Mouse (Mus musculus): ENCODE measurements around the gene Tmie. TPM values are rescaled to one million over a fixed set of nuclear protein-coding genes. Genes with fewer than 3 reads are reported as not detected.
"Not testable (repeated sequence)": the region's sequence is repeated elsewhere in the genome, so short reads cannot be mapped to it uniquely, and the experiment has no call there.

The Tmie gene
- polyA plus RNA-seq, 1 experiment from 2014 or later: 0.30 TPM

GRCm38 (mm10) chr9:110834961-110835360, 45.0 kb downstream of the Tmie start:
- Histone ChIP-seq H3K27me3 (replicated peaks; ENCODE audit: control insufficient read depth, insufficient read depth, low read length) (no peaks in the 10 kb centered on the region), H3K36me3 (ENCODE audit: control insufficient read depth, insufficient read depth, low read length) (no peaks in the 10 kb centered on the region), H3K9me3 (replicated peaks; ENCODE audit: control insufficient read depth, low read length) (no peaks in the 10 kb centered on the region), H3K9ac (ENCODE audit: low read length) (no peak overlapping the region), H3K4me3 (ENCODE audit: low read depth, low read length) (no peak overlapping the region), H3K4me2 (ENCODE audit: low read length) (no peak overlapping the region), H3K27ac (ENCODE audit: low read depth, low read length) (no peak overlapping the region), H3K4me1 (ENCODE audit: control insufficient read depth, insufficient read depth, low read length) (no peaks in the 10 kb centered on the region)
- no peak for ATAC-seq
- WGBS: 40% methylated on average over 10 of the region's 10 CpGs
- no peak for DNase-seq (ENCODE audit: low spot score)

- Histone ChIP-seq H3K4me2 (ENCODE audit: low read length) (no peak within 1 kb of the TSS), H3K4me1 (ENCODE audit: control insufficient read depth, insufficient read depth, low read length) (no peaks in the 10 kb centered on the region), H3K27me3 (replicated peaks; ENCODE audit: control insufficient read depth, insufficient read depth, low read length) (no peaks in the 10 kb centered on the region), H3K4me3 (ENCODE audit: low read depth, low read length) (no peak within 1 kb of the TSS), H3K9me3 (replicated peaks; ENCODE audit: control insufficient read depth, low read length) (no peaks in the 10 kb centered on the region), H3K27ac (ENCODE audit: low read depth, low read length) (no peak within 1 kb of the TSS), H3K9ac (ENCODE audit: low read length) (no peak within 1 kb of the TSS), H3K36me3 (ENCODE audit: control insufficient read depth, insufficient read depth, low read length) (no peaks in the 10 kb centered on the region)
- DNase-seq (ENCODE audit: low spot score) (no peak), ATAC-seq (no peak)
- WGBS: 83% methylated on average over 19 of the region's 19 CpGs
These were observed 45.5 kb downstream of the Tmie start, which contains the start of gene Prss45 for GRCm38 (mm10) chr9:110834411-110834810. Gene Prss45 (plus strand): TSS chr9:110834588.

- Histone ChIP-seq H3K27me3 (replicated peaks; ENCODE audit: control insufficient read depth, insufficient read depth, low read length) (no peaks in the 10 kb centered on the region), H3K9ac (ENCODE audit: low read length) (no peak overlapping the region), H3K4me2 (ENCODE audit: low read length) (no peak overlapping the region), H3K27ac (ENCODE audit: low read depth, low read length) (no peak overlapping the region), H3K9me3 (replicated peaks; ENCODE audit: control insufficient read depth, low read length) (no peaks in the 10 kb centered on the region), H3K4me3 (ENCODE audit: low read depth, low read length) (no peak overlapping the region), H3K4me1 (ENCODE audit: control insufficient read depth, insufficient read depth, low read length) (no peaks in the 10 kb centered on the region), H3K36me3 (ENCODE audit: control insufficient read depth, insufficient read depth, low read length) (no peaks in the 10 kb centered on the region)
- DNase-seq (ENCODE audit: low spot score) (peak; percentile 8), ATAC-seq (no peak)
- 69% methylated on average over 5 of the region's 5 CpGs for WGBS
These were observed 46.9 kb downstream of the Tmie start for GRCm38 (mm10) chr9:110833021-110833420.

GRCm38 (mm10) chr9:110826390-110826789, 53.5 kb downstream of the Tmie start, which contains the start of gene Prss43:
Gene Prss43 (plus strand): TSS chr9:110826690.
- no peak within 1 kb of the TSS for H3K4me2 ChIP-seq (ENCODE audit: low read length)
- 84% methylated on average over 3 of the region's 3 CpGs for WGBS
- no peaks in the 10 kb centered on the region for H3K36me3 ChIP-seq (ENCODE audit: control insufficient read depth, insufficient read depth, low read length)

GRCm38 (mm10) chr9:110825832-110826231, 54.1 kb downstream of the Tmie start:
- H3K36me3 ChIP-seq (ENCODE audit: control insufficient read depth, insufficient read depth, low read length): no peaks in the 10 kb centered on the region
- no peaks in the 10 kb centered on the region for H3K9me3 ChIP-seq (replicated peaks; ENCODE audit: control insufficient read depth, low read length)
- no peak for DNase-seq (ENCODE audit: low spot score)
- 76% methylated on average over 7 of the region's 7 CpGs for WGBS
- H3K4me2 ChIP-seq (ENCODE audit: low read length): no peak overlapping the region
- H3K27ac ChIP-seq (ENCODE audit: low read depth, low read length): no peak overlapping the region
- H3K4me1 ChIP-seq (ENCODE audit: control insufficient read depth, insufficient read depth, low read length): no peaks in the 10 kb centered on the region
- ATAC-seq: no peak
- no peak overlapping the region for H3K4me3 ChIP-seq (ENCODE audit: low read depth, low read length)
- no peak overlapping the region for H3K9ac ChIP-seq (ENCODE audit: low read length)
- no peaks in the 10 kb centered on the region for H3K27me3 ChIP-seq (replicated peaks; ENCODE audit: control insufficient read depth, insufficient read depth, low read length)

More at GRCm38 (mm10) chr9:110826390-110826789, 53.5 kb downstream of the Tmie start, which contains the start of gene Prss43:
- Histone ChIP-seq H3K4me3 (ENCODE audit: low read depth, low read length) (no peak within 1 kb of the TSS), H3K4me1 (ENCODE audit: control insufficient read depth, insufficient read depth, low read length) (no peaks in the 10 kb centered on the region), H3K27ac (ENCODE audit: low read depth, low read length) (no peak within 1 kb of the TSS), H3K27me3 (replicated peaks; ENCODE audit: control insufficient read depth, insufficient read depth, low read length) (no peaks in the 10 kb centered on the region), H3K9me3 (replicated peaks; ENCODE audit: control insufficient read depth, low read length) (no peaks in the 10 kb centered on the region), H3K9ac (ENCODE audit: low read length) (no peak within 1 kb of the TSS)
- no peak for DNase-seq (ENCODE audit: low spot score)
- no peak for ATAC-seq

- no peak for ATAC-seq
- no peak for DNase-seq (ENCODE audit: low spot score)
These were observed 54.5 kb downstream of the Tmie start for GRCm38 (mm10) chr9:110825426-110825825.

GRCm38 (mm10) chr9:110821436-110821835, 58.5 kb downstream of the Tmie start:
- Histone ChIP-seq H3K36me3 (ENCODE audit: control insufficient read depth, insufficient read depth, low read length) (no peaks in the 10 kb centered on the region), H3K27me3 (replicated peaks; ENCODE audit: control insufficient read depth, insufficient read depth, low read length) (no peaks in the 10 kb centered on the region), H3K4me1 (ENCODE audit: control insufficient read depth, insufficient read depth, low read length) (no peaks in the 10 kb centered on the region), H3K9ac (ENCODE audit: low read length) (no peak overlapping the region), H3K27ac (ENCODE audit: low read depth, low read length) (no peak overlapping the region), H3K9me3 (replicated peaks; ENCODE audit: control insufficient read depth, low read length) (no peaks in the 10 kb centered on the region), H3K4me3 (ENCODE audit: low read depth, low read length) (no peak overlapping the region), H3K4me2 (ENCODE audit: low read length) (no peak overlapping the region)
- WGBS: 85% methylated on average over 7 of the region's 7 CpGs
- no peak for ATAC-seq
- no peak for DNase-seq (ENCODE audit: low spot score)

More at GRCm38 (mm10) chr9:110825426-110825825, 54.5 kb downstream of the Tmie start:
- Histone ChIP-seq H3K36me3 (ENCODE audit: control insufficient read depth, insufficient read depth, low read length) (no peaks in the 10 kb centered on the region), H3K4me2 (ENCODE audit: low read length) (no peak overlapping the region), H3K9ac (ENCODE audit: low read length) (no peak overlapping the region), H3K27ac (ENCODE audit: low read depth, low read length) (no peak overlapping the region), H3K4me1 (ENCODE audit: control insufficient read depth, insufficient read depth, low read length) (no peaks in the 10 kb centered on the region), H3K4me3 (ENCODE audit: low read depth, low read length) (no peak overlapping the region), H3K9me3 (replicated peaks; ENCODE audit: control insufficient read depth, low read length) (no peaks in the 10 kb centered on the region), H3K27me3 (replicated peaks; ENCODE audit: control insufficient read depth, insufficient read depth, low read length) (no peaks in the 10 kb centered on the region)
- WGBS: 78% methylated on average over 4 of the region's 4 CpGs

GRCm38 (mm10) chr9:110820546-110820945, 59.4 kb downstream of the Tmie start:
- not testable (repeated sequence) for H3K27me3 ChIP-seq (replicated peaks; ENCODE audit: control insufficient read depth, insufficient read depth, low read length); H3K4me1 ChIP-seq (ENCODE audit: control insufficient read depth, insufficient read depth, low read length); H3K4me3 ChIP-seq (ENCODE audit: low read depth, low read length); H3K36me3 ChIP-seq (ENCODE audit: control insufficient read depth, insufficient read depth, low read length); H3K9ac ChIP-seq (ENCODE audit: low read length); ATAC-seq; H3K4me2 ChIP-seq (ENCODE audit: low read length); H3K9me3 ChIP-seq (replicated peaks; ENCODE audit: control insufficient read depth, low read length); H3K27ac ChIP-seq (ENCODE audit: low read depth, low read length); DNase-seq (ENCODE audit: low spot score)

Measured in forebrain, embryonic 14.5 days (tissue).